Mouse (Mus musculus): Measurements from ENCODE around the gene Hscb.

GRCm38 (mm10) chr5:110827576-110827975 lies 12.0 kb downstream of the Hscb start:
- TF ChIP-seq CTCF (IDR thresholded peaks at IDR 0.05 in 2 of 3, conservative IDR thresholded peaks at IDR 0.05 in 1 of 3; ENCODE audit: control insufficient read depth in 1 of 3, insufficient read depth in 1 of 3, low read depth in 2 of 3, low read length in 3 of 3, poor library complexity in 1 of 3, severe bottlenecking in 1 of 3) (no peak), POLR2A (IDR thresholded peaks at IDR 0.05; ENCODE audit: control insufficient read depth in 1 of 2, insufficient read depth in 1 of 2, low read depth in 1 of 2, low read length in 2 of 2, poor library complexity in 1 of 2) (no peak), TCF12 (IDR thresholded peaks at IDR 0.05; ENCODE audit: low read depth, low read length) (no peak), SIN3A (IDR thresholded peaks at IDR 0.05; ENCODE audit: low read length) (no peak), GATA1 (IDR thresholded peaks at IDR 0.05; ENCODE audit: low read depth, low read length) (no peak), EP300 (IDR thresholded peaks at IDR 0.05; ENCODE audit: low read depth in 1 of 2, low read length in 2 of 2) (no peak), ZMIZ1 (IDR thresholded peaks at IDR 0.05; ENCODE audit: low read depth, low read length) (no peak), HCFC1 (IDR thresholded peaks at IDR 0.05; ENCODE audit: low read depth, low read length) (no peak), ZC3H11A (IDR thresholded peaks at IDR 0.05; ENCODE audit: low read depth, low read length) (no peak), CHD2 (IDR thresholded peaks at IDR 0.05; ENCODE audit: low read length) (no peak), CHD1 (IDR thresholded peaks at IDR 0.05; ENCODE audit: low read depth, low read length) (no peak), POLR2AphosphoS2 (IDR thresholded peaks at IDR 0.05; ENCODE audit: low read length) (no peak), MAZ (IDR thresholded peaks at IDR 0.05; ENCODE audit: low read depth, low read length) (no peak)

Measured in MEL (cell line).